Mouse (Mus musculus) embryonic facial prominence, embryonic 14.5 days (tissue): ENCODE data around the gene 1500009L16Rik. TPM values are rescaled to one million over a fixed set of nuclear protein-coding genes. Genes with fewer than 3 reads are reported as not detected.

Source experiments
- ATAC-seq: fragments of 200-750 bp; cut with Nextera tagmentation; 2 replicates; pipeline ENCODE4 v1.8.0; 2017; ENCODE audit warnings: low read depth, moderate number of reproducible peaks, moderate TSS enrichment
- DNase-seq: peaks from one replicate; pipeline ENCODE4 v3.0.0-alpha.2; 2015; ENCODE audit warnings: low spot score
- H3K27ac ChIP-seq: fragments of 300-500 bp; sonication (generic); replicated peaks from 2 replicates; pipeline ENCODE4 v1.5.1; 2014; ENCODE audit warnings: low read depth, mild to moderate bottlenecking, low read length, moderate library complexity
- H3K27me3 ChIP-seq: fragments of 300-500 bp; sonication (generic); replicated peaks from 2 replicates; pipeline ENCODE4 v1.6.1; 2014; ENCODE audit warnings: low read length; ENCODE audit not compliant: control insufficient read depth, insufficient read depth
- H3K36me3 ChIP-seq: fragments of 300-500 bp; sonication (generic); 2 replicates; pipeline ENCODE4 v1.6.1; 2014; ENCODE audit warnings: low read length, mixed read lengths; ENCODE audit not compliant: control insufficient read depth, insufficient read depth
- H3K4me1 ChIP-seq: fragments of 300-500 bp; sonication (generic); 2 replicates; pipeline ENCODE4 v1.6.1; 2014; ENCODE audit warnings: antibody characterized with exemption, low read length; ENCODE audit not compliant: control insufficient read depth, insufficient read depth
- H3K4me2 ChIP-seq: fragments of 300-500 bp; sonication (generic); 2 replicates; pipeline ENCODE4 v1.6.1; 2014; ENCODE audit warnings: low read depth, mild to moderate bottlenecking, low read length, moderate library complexity, mixed read lengths
- H3K4me3 ChIP-seq: fragments of 300-500 bp; sonication (generic); 2 replicates; pipeline ENCODE4 v1.5.1; 2014; ENCODE audit warnings: low read depth, mild to moderate bottlenecking, low read length
- H3K9ac ChIP-seq: fragments of 300-500 bp; sonication (generic); 2 replicates; pipeline ENCODE4 v1.6.1; 2014; ENCODE audit warnings: low read depth, mild to moderate bottlenecking, low read length, moderate library complexity, mixed read lengths
- H3K9me3 ChIP-seq: fragments of 300-500 bp; sonication (generic); 2 replicates; pipeline ENCODE4 v1.6.1; 2016; ENCODE audit warnings: low read length; ENCODE audit not compliant: control insufficient read depth
- WGBS: fragments of 180-500 bp; shearing (Covaris S2); extraction: QIAGEN DNeasy Blood & Tissue Kit; methylation state at CpG from one replicate; pipeline ENCODE4 v1.1.7; 2014; 5-methylcytosine and 5-hydroxymethylcytosine counted together
- polyA plus RNA-seq: library from polyadenylated mRNA; unstranded; fragments of >200 nt; fragmentation: Nextera tagmentation; extraction: Ambion mirVana; gene quantifications from 2 replicates; pipeline ENCODE4 v1.2.1, GENCODE M21; 2014

1500009L16Rik gene
- polyA plus RNA-seq, 1 experiment from 2014 or later = 25.8 TPM

GRCm38 (mm10) chr10:83733725-83734124 is 11.1 kb downstream of the 1500009L16Rik start:
- H3K4me2 ChIP-seq = no peak overlapping the region
- no peaks in the 10 kb centered on the region for H3K4me1 ChIP-seq
- H3K27ac ChIP-seq = no peak overlapping the region
- H3K9ac ChIP-seq = no peak overlapping the region
- no peaks in the 10 kb centered on the region for H3K36me3 ChIP-seq
- no peak for ATAC-seq
- WGBS = 86% methylated on average over 4 of the region's 4 CpGs
- no peak overlapping the region for H3K4me3 ChIP-seq
- no peaks in the 10 kb centered on the region for H3K27me3 ChIP-seq
- H3K9me3 ChIP-seq = no peaks in the 10 kb centered on the region
- no peak for DNase-seq

- H3K9me3 ChIP-seq = peaks cover 10% of the 10 kb centered on the region; the same call in 1 of the 2 replicates
- ATAC-seq = no peak
- H3K4me1 ChIP-seq = no peaks in the 10 kb centered on the region
- H3K27me3 ChIP-seq = no peaks in the 10 kb centered on the region
- WGBS = 82% methylated on average over 15 of the region's 15 CpGs
- no peaks in the 10 kb centered on the region for H3K36me3 ChIP-seq
- H3K4me3 ChIP-seq = no peak overlapping the region
- no peak overlapping the region for H3K9ac ChIP-seq
- DNase-seq = no peak
- H3K27ac ChIP-seq = no peak overlapping the region
- no peak overlapping the region for H3K4me2 ChIP-seq
Measured at GRCm38 (mm10) chr10:83738996-83739655, 16.5 kb downstream of the 1500009L16Rik start.

- Histone ChIP-seq H3K4me3 (no peak overlapping the region), H3K4me1 (no peaks in the 10 kb centered on the region), H3K27ac (no peak overlapping the region), H3K4me2 (no peak overlapping the region), H3K36me3 (no peaks in the 10 kb centered on the region), H3K9ac (no peak overlapping the region), H3K27me3 (no peaks in the 10 kb centered on the region), H3K9me3 (peaks cover 10% of the 10 kb centered on the region; the same call in 1 of the 2 replicates)
- DNase-seq = no peak
- ATAC-seq = no peak
- WGBS = 81% methylated on average over 3 of the region's 3 CpGs
Measured at GRCm38 (mm10) chr10:83744656-83745055, 22.0 kb downstream of the 1500009L16Rik start.

GRCm38 (mm10) chr10:83753056-83753455 is 30.4 kb downstream of the 1500009L16Rik start:
- no peak overlapping the region for H3K9ac ChIP-seq
- H3K4me2 ChIP-seq = no peak overlapping the region
- H3K4me3 ChIP-seq = no peak overlapping the region
- no peaks in the 10 kb centered on the region for H3K4me1 ChIP-seq
- no peaks in the 10 kb centered on the region for H3K36me3 ChIP-seq
- H3K27ac ChIP-seq = no peak overlapping the region
- 83% methylated on average over 1 of the region's 1 CpGs for WGBS
- no peaks in the 10 kb centered on the region for H3K9me3 ChIP-seq
- DNase-seq (no peak), ATAC-seq (no peak)
- H3K27me3 ChIP-seq = no peaks in the 10 kb centered on the region

GRCm38 (mm10) chr10:83757343-83757962 is 34.8 kb downstream of the 1500009L16Rik start:
- Histone ChIP-seq H3K27me3 (no peaks in the 10 kb centered on the region), H3K27ac (no peak overlapping the region), H3K9me3 (no peaks in the 10 kb centered on the region), H3K4me1 (no peaks in the 10 kb centered on the region), H3K9ac (no peak overlapping the region), H3K4me3 (no peak overlapping the region), H3K36me3 (no peaks in the 10 kb centered on the region), H3K4me2 (no peak overlapping the region)
- DNase-seq (peak; percentile 50), ATAC-seq (no peak)
- WGBS = 76% methylated on average over 17 of the region's 17 CpGs

GRCm38 (mm10) chr10:83758732-83759131 is 36.1 kb downstream of the 1500009L16Rik start:
- no peak overlapping the region for H3K27ac ChIP-seq
- no peaks in the 10 kb centered on the region for H3K9me3 ChIP-seq
- H3K27me3 ChIP-seq = no peaks in the 10 kb centered on the region
- DNase-seq (no peak), ATAC-seq (no peak)
- H3K4me3 ChIP-seq = no peak overlapping the region
- no peak overlapping the region for H3K9ac ChIP-seq
- 85% methylated on average over 13 of the region's 13 CpGs for WGBS
- H3K4me1 ChIP-seq = no peaks in the 10 kb centered on the region
- H3K4me2 ChIP-seq = no peak overlapping the region
- H3K36me3 ChIP-seq = no peaks in the 10 kb centered on the region

GRCm38 (mm10) chr10:83760535-83760934 is 37.9 kb downstream of the 1500009L16Rik start:
- ATAC-seq = no peak
- H3K4me1 ChIP-seq = no peaks in the 10 kb centered on the region
- no peak overlapping the region for H3K4me2 ChIP-seq
- H3K36me3 ChIP-seq = no peaks in the 10 kb centered on the region
- H3K4me3 ChIP-seq = no peak overlapping the region
- WGBS = 55% methylated on average over 2 of the region's 2 CpGs
- H3K9ac ChIP-seq = no peak overlapping the region
- H3K27me3 ChIP-seq = no peaks in the 10 kb centered on the region
- no peak for DNase-seq
- no peak overlapping the region for H3K27ac ChIP-seq
- H3K9me3 ChIP-seq = no peaks in the 10 kb centered on the region

- no peak overlapping the region for H3K27ac ChIP-seq
- no peaks in the 10 kb centered on the region for H3K4me1 ChIP-seq
- ATAC-seq = no peak
- no peak overlapping the region for H3K4me2 ChIP-seq
- no peaks in the 10 kb centered on the region for H3K36me3 ChIP-seq
- no peak overlapping the region for H3K9ac ChIP-seq
- H3K4me3 ChIP-seq = no peak overlapping the region
- WGBS = 78% methylated on average over 4 of the region's 4 CpGs
- no peaks in the 10 kb centered on the region for H3K27me3 ChIP-seq
- DNase-seq = no peak
- H3K9me3 ChIP-seq = no peaks in the 10 kb centered on the region
Measured at GRCm38 (mm10) chr10:83763891-83764290, 41.2 kb downstream of the 1500009L16Rik start.

- Histone ChIP-seq H3K4me3 (no peak overlapping the region), H3K9ac (no peak overlapping the region), H3K4me2 (no peak overlapping the region), H3K27ac (no peak overlapping the region), H3K4me1 (no peaks in the 10 kb centered on the region), H3K27me3 (no peaks in the 10 kb centered on the region), H3K36me3 (no peaks in the 10 kb centered on the region), H3K9me3 (no peaks in the 10 kb centered on the region)
- DNase-seq (peak; percentile 54), ATAC-seq (no peak)
Measured at GRCm38 (mm10) chr10:83766882-83767281, 44.2 kb downstream of the 1500009L16Rik start.
